Mouse (Mus musculus) G1E (cell line): Measurements from ENCODE around the gene Pbx4.

Source experiments
- CTCF ChIP-seq: IDR thresholded peaks from 2 replicates; pipeline ENCODE4 v1.5.1; 2012; ENCODE audit warnings: low read depth, low read length, inconsistent platforms, mixed read lengths
- GATA1 ChIP-seq: IDR thresholded peaks from 2 replicates; pipeline ENCODE4 v1.6.1; 2012; ENCODE audit warnings: borderline replicate concordance, low read length, inconsistent platforms, mixed read lengths
- GATA2 ChIP-seq: IDR thresholded peaks from 2 replicates; pipeline ENCODE4 v1.6.1; 2012; ENCODE audit warnings: low read depth, low read length, inconsistent platforms, borderline replicate concordance
- POLR2AphosphoS5 ChIP-seq: IDR thresholded peaks from 2 replicates; pipeline ENCODE4 v1.6.1; 2012; ENCODE audit warnings: low read depth, low read length, inconsistent platforms; ENCODE audit not compliant: insufficient replicate concordance
- TAL1 ChIP-seq: conservative IDR thresholded peaks from 2 replicates; pipeline ENCODE4 v1.6.1; 2012; ENCODE audit warnings: low read depth, low read length, inconsistent platforms, mixed read lengths

DNA sequence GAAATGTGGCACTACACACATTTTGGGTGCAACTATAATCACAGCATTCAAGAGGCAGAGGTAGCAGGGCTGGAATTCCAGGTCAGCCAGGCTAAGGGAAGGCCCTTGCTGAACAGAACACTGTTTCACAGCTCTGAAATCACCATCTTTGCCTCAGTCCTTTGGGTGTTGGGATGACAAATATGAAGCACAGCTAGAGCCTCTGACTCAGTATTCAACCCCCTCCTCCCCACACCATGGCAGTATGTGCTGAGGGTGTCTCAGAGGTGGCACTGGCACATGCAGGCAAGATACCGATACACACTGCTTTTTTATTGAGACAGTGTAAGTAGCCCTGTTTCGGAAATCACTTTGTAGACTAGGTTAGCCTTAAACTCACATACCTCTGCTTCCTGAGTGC is 74.0 kb downstream of the Pbx4 start:
- TF ChIP-seq POLR2AphosphoS5 (peak; percentile 65; the same call in 1 of the 2 replicates), CTCF (no peak), TAL1 (no peak), GATA2 (no peak), GATA1 (no peak)
